Mouse (Mus musculus): Measurements from ENCODE around the gene Ntn3. TPM values are rescaled to one million over a fixed set of nuclear protein-coding genes. Genes with fewer than 3 reads are reported as not detected.

Gene Ntn3
- total RNA-seq, 2 experiments from 2014 or later: 12.3 to 12.4 TPM

Small RNA genes lying within 50 kb of the gene (microRNA-seq; reads per million reads assigned to microRNA genes)
- 0.85 to 2.7 reads per million in 2 experiments for gene Mir5134
- gene Mir6965: 0 reads per million in 2 experiments

Other genes with a start within 250 kb of the Ntn3 start
- gene Prss30, start 229.0 kb downstream of the Ntn3 start, total RNA-seq (2021): under 1 TPM in 1 of 2 experiments, not detected in 1; 0.41 TPM
- not detected for gene Prss22, start 211.4 kb downstream of the Ntn3 start, total RNA-seq (2021)
- gene Prss27, start 171.4 kb downstream of the Ntn3 start, total RNA-seq (2021): not detected
- gene Kctd5, start 136.0 kb downstream of the Ntn3 start, total RNA-seq (2021): 10 to 100 TPM; 53.0 to 53.8 TPM
- 100 to 1,000 TPM; 102 to 107 TPM for gene Pdpk1, start 58.6 kb downstream of the Ntn3 start, total RNA-seq (2021)
- 10 to 100 TPM; 27.4 to 33.7 TPM for gene Amdhd2, start 45.8 kb downstream of the Ntn3 start, total RNA-seq (2021)
- gene Atp6v0c, start 39.8 kb downstream of the Ntn3 start, total RNA-seq (2021): 1,000 to 10,000 TPM; 1,388 to 1,424 TPM
- gene Tbc1d24, start 4.0 kb downstream of the Ntn3 start, total RNA-seq (2021): 10 to 100 TPM; 71.1 to 75.8 TPM
- gene Tedc2, start 11.3 kb upstream of the Ntn3 start, total RNA-seq (2021): 10 to 100 TPM; 10.0 to 10.2 TPM
- 1 to 10 TPM; 5.9 to 8.2 TPM for gene Ccnf, start 42.0 kb upstream of the Ntn3 start, total RNA-seq (2021)
- gene Abca17, start 141.5 kb upstream of the Ntn3 start, total RNA-seq (2021): 1 to 10 TPM; 1.3 to 1.8 TPM
- gene Abca3, start 142.4 kb upstream of the Ntn3 start, total RNA-seq (2021): 100 to 1,000 TPM; 102 to 104 TPM
- 100 to 1,000 TPM; 133 to 141 TPM for gene Rnps1, start 205.0 kb upstream of the Ntn3 start, total RNA-seq (2021)
- gene Eci1, start 217.1 kb upstream of the Ntn3 start, total RNA-seq (2021): 10 to 100 TPM; 25.4 to 28.0 TPM
- 1 to 10 TPM; 5.2 to 8.1 TPM for gene Dnase1l2, start 233.6 kb upstream of the Ntn3 start, total RNA-seq (2021)

All from layer of hippocampus, postnatal 14 days (tissue).